Mouse (Mus musculus): Measurements from ENCODE around the gene Rmi2. TPM values are rescaled to one million over a fixed set of nuclear protein-coding genes. Genes with fewer than 3 reads are reported as not detected.

Rmi2 gene
- total RNA-seq (2014; rRNA removed): 0.69 and 0.76 TPM in 2 replicates
- 0.30 and 0.35 TPM in 2 replicates for polyA plus RNA-seq (2015; fragmentation: Nextera tagmentation; extraction: Ambion mirVana)

- Histone ChIP-seq H3K36me3 (ENCODE audit: insufficient read depth) (no peaks in the 10 kb centered on the region), H3K4me1 (ENCODE audit: insufficient read depth) (no peaks in the 10 kb centered on the region; the same call in 1 of the 2 replicates), H3K9ac (peak within 1 kb of the TSS; percentile 48), H3K4me3 (ENCODE audit: low read depth, low read length) (peak within 1 kb of the TSS; percentile 72), H3K27me3 (ENCODE audit: insufficient read depth, low read length) (no peaks in the 10 kb centered on the region), H3K4me2 (ENCODE audit: low read depth) (peak within 1 kb of the TSS; percentile 98), H3K27ac (ENCODE audit: low read depth, low read length) (no peak within 1 kb of the TSS), H3K9me3 (ENCODE audit: low read length) (no peaks in the 10 kb centered on the region)
- ATAC-seq: peak; percentile 98
- under 1% methylated on average over 53 of the region's 69 CpGs for WGBS
- DNase-seq: peak; percentile 92
- TF ChIP-seq CTCF (IDR thresholded peaks at IDR 0.05; ENCODE audit: low read depth): no peak
Measured at GRCm38 (mm10) chr16:10834911-10835587, at the start of gene Rmi2. TSS of gene Rmi2 (plus strand) at chr16:10835059.

DNA sequence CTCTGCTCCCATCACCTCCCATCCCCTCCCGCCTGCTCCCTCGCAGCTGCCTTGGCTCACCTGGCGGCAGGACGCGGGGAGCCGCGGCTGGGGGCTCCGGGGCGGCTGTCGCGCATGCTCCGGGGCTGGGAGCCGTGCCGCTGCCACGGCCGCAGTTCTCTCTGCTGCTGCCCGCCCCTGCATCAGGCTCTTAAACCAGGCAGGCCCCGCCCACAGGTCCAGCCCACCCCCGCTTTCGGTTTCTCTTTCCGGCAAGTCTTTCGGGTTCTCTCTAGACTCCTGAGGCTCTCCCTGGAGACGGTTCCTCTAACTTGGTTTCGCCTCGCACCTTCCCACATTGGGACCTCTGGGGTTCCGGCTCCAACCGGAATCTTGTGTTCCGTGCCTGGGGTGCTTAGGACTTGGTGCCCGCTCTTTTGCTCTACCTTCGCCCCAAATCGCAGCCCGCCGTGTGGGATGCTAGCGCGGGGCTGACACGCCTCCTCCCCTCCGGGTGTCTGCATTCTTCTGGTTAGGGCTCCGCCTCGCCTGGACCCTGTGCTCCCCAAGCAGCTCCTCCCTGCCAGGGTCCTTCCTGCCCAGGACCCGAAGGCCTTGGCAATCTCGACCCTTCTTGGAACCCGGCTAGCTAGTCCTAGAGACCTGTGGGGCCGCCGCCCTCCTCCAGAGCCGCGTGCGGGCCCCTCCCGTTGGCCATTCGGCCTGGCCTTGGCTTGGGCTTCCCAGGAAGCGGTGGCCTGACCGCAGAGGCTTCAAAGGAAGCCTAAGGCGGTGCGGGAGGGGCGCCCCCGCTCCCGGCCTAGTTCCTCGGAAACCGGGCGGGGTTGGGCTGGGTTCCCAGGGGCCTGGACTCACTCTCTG, 49.3 kb upstream of the Rmi2 start, which contains the start of gene Socs1:
Socs1 (minus strand) TSS at position 166 of the 861 bp plus-strand sequence.
- peak; percentile 87 for ATAC-seq
- TF ChIP-seq CTCF (IDR thresholded peaks at IDR 0.05; ENCODE audit: low read depth): no peak
- Histone ChIP-seq H3K27ac (ENCODE audit: low read depth, low read length) (peak within 1 kb of the TSS; percentile 76), H3K4me2 (ENCODE audit: low read depth) (peak within 1 kb of the TSS; percentile 99), H3K4me1 (ENCODE audit: insufficient read depth) (no peaks in the 10 kb centered on the region), H3K9ac (peak within 1 kb of the TSS; percentile 62), H3K4me3 (ENCODE audit: low read depth, low read length) (peak within 1 kb of the TSS; percentile 64), H3K36me3 (ENCODE audit: insufficient read depth) (no peaks in the 10 kb centered on the region), H3K27me3 (ENCODE audit: insufficient read depth, low read length) (peaks cover 5% of the 10 kb centered on the region; the same call in 1 of the 2 replicates), H3K9me3 (ENCODE audit: low read length) (no peaks in the 10 kb centered on the region)
- DNase-seq: peak; percentile 87
- WGBS: 1% methylated on average over 53 of the region's 59 CpGs

DNA sequence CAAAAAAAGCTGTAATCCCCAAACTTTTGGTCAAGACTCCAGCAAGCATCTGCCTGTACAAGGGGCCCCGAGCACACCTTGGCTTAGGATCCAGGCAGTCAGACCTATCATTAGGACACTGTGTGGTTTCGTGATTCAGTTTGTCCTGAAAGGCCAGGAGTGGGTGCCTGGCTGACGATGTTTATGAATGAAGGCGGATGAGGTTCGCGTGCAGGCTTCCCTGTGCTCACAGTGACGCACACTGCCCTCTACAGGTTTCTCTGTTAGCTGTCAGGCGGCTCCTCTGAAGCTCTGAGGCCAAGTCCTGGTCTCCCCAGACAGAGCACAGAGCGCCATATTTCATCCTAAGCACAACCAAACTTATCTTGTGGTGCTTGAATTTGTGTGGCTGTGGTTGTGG, 48.6 kb upstream of the Rmi2 start:
- H3K27me3 ChIP-seq (ENCODE audit: insufficient read depth, low read length): peaks cover 5% of the 10 kb centered on the region; the same call in 1 of the 2 replicates
- H3K36me3 ChIP-seq (ENCODE audit: insufficient read depth): no peaks in the 10 kb centered on the region
- no peaks in the 10 kb centered on the region for H3K4me1 ChIP-seq (ENCODE audit: insufficient read depth)
- H3K27ac ChIP-seq (ENCODE audit: low read depth, low read length): peak overlapping the region; percentile 76
- TF ChIP-seq CTCF (IDR thresholded peaks at IDR 0.05; ENCODE audit: low read depth): peak; percentile 91
- H3K9me3 ChIP-seq (ENCODE audit: low read length): no peaks in the 10 kb centered on the region
- ATAC-seq: peak; percentile 62
- DNase-seq: peak; percentile 92
- H3K4me2 ChIP-seq (ENCODE audit: low read depth): peak overlapping the region; percentile 99
- WGBS: 0% methylated on average over 9 of the region's 9 CpGs
- H3K4me3 ChIP-seq (ENCODE audit: low read depth, low read length): peak overlapping the region; percentile 64
- peak overlapping the region; percentile 62 for H3K9ac ChIP-seq

DNA sequence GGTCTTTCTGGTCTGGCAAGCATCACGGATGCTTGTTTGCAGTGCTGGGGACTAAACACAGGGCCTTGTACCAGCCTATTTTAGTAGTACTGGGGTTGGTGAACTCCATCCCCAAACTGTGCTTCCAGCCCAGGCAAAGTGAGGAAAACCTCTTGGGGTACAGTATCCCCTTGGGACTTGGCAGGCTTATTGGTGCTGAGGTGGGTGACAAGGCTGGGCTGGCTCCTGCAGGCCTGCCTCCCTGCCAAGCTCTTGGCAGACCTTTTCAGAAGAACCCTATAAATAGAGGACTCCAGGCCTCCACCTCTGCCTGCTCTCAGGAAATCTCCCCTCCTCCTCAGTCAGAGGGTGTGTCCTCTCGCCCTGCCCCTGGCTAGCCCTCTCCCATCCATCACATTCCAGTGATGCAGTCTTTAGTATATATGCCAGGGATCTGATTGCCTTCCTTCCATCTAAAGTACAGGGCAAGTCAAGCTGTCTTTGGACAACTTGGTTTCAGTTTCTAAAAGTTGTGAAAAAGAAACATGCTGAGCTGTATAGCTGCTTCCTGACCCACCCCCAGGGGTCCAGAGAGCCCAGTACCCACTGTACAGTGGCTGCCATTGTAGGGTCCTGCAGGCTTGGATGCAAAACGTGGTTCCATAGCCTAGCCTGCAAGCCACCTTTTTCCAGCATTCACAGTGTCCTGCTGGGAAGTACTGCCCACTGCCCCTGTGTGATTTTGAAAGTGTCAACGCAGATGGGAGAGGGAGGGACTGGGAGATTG, 47.9 kb upstream of the Rmi2 start:
- Histone ChIP-seq H3K4me3 (ENCODE audit: low read depth, low read length) (no peak overlapping the region), H3K27me3 (ENCODE audit: insufficient read depth, low read length) (peaks cover 5% of the 10 kb centered on the region; the same call in 1 of the 2 replicates), H3K4me2 (ENCODE audit: low read depth) (no peak overlapping the region), H3K9ac (no peak overlapping the region), H3K4me1 (ENCODE audit: insufficient read depth) (no peaks in the 10 kb centered on the region), H3K27ac (ENCODE audit: low read depth, low read length) (no peak overlapping the region), H3K9me3 (ENCODE audit: low read length) (no peaks in the 10 kb centered on the region), H3K36me3 (ENCODE audit: insufficient read depth) (no peaks in the 10 kb centered on the region)
- 73% methylated on average over 4 of the region's 4 CpGs for WGBS
- no peak for DNase-seq
- TF ChIP-seq CTCF (IDR thresholded peaks at IDR 0.05; ENCODE audit: low read depth): no peak
- ATAC-seq: no peak

DNA sequence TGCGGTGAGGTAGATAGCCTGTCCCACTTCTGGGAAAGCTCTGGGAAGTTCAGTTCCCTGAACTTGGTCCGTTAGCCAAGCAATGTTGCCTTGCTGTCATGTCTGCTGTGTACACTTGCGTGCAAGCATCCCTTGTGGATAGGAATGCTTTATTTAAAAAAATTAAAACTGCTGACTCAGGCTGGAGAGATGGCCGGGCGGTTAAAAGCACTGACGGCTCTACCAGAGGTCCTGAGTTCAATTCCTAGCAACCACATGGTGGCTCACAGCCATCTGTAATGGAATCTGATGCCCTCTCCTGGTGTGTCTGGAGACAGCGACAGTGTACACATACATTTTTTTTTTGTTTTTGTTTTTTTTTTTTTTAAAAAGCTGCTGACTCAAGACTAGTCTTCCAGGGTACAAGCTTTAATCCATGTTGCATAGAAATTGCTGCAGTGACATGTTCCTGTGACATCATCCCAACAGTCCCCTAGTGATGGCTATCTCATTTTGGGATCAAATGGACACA, 47.3 kb upstream of the Rmi2 start:
- H3K9me3 ChIP-seq (ENCODE audit: low read length): no peaks in the 10 kb centered on the region
- no peak for TF ChIP-seq CTCF (IDR thresholded peaks at IDR 0.05; ENCODE audit: low read depth)

GRCm38 (mm10) chr16:10788271-10788670, 46.6 kb upstream of the Rmi2 start, which contains the start of gene Tnp2:
TSS of gene Tnp2 (minus strand) at chr16:10788660.
- WGBS: 62% methylated on average over 16 of the region's 16 CpGs
- H3K27ac ChIP-seq (ENCODE audit: low read depth, low read length): no peak within 1 kb of the TSS
- no peak for ATAC-seq

More for the DNA sequence above, 47.3 kb upstream of the Rmi2 start:
- Histone ChIP-seq H3K27ac (ENCODE audit: low read depth, low read length) (no peak overlapping the region), H3K4me2 (ENCODE audit: low read depth) (no peak overlapping the region), H3K36me3 (ENCODE audit: insufficient read depth) (no peaks in the 10 kb centered on the region), H3K27me3 (ENCODE audit: insufficient read depth, low read length) (peaks cover 5% of the 10 kb centered on the region; the same call in 1 of the 2 replicates), H3K4me1 (ENCODE audit: insufficient read depth) (no peaks in the 10 kb centered on the region), H3K4me3 (ENCODE audit: low read depth, low read length) (no peak overlapping the region), H3K9ac (no peak overlapping the region)
- ATAC-seq (no peak), DNase-seq (no peak)
- WGBS: 86% methylated on average over 7 of the region's 7 CpGs

More at GRCm38 (mm10) chr16:10788271-10788670, 46.6 kb upstream of the Rmi2 start, which contains the start of gene Tnp2:
- Histone ChIP-seq H3K9me3 (ENCODE audit: low read length) (no peaks in the 10 kb centered on the region), H3K9ac (no peak within 1 kb of the TSS), H3K4me1 (ENCODE audit: insufficient read depth) (no peaks in the 10 kb centered on the region), H3K4me2 (ENCODE audit: low read depth) (no peak within 1 kb of the TSS), H3K4me3 (ENCODE audit: low read depth, low read length) (no peak within 1 kb of the TSS), H3K36me3 (ENCODE audit: insufficient read depth) (no peaks in the 10 kb centered on the region), H3K27me3 (ENCODE audit: insufficient read depth, low read length) (peaks cover 5% of the 10 kb centered on the region; the same call in 1 of the 2 replicates)
- no peak for TF ChIP-seq CTCF (IDR thresholded peaks at IDR 0.05; ENCODE audit: low read depth)
- no peak for DNase-seq

All from forebrain, postnatal 0 days (tissue).